Mouse (Mus musculus) heart, postnatal 0 days (tissue): ENCODE measurements around the gene Timp2. TPM values are rescaled to one million over a fixed set of nuclear protein-coding genes. Genes with fewer than 3 reads are reported as not detected.
A peak's percentile ranks its signal among the peaks of the same experiment; 100 is the strongest.

Experiments
- ATAC-seq: fragments of 200-750 bp; cut with Nextera tagmentation; 2 replicates; pipeline ENCODE4 v1.8.0; 2017; ENCODE audit warnings: low read depth, moderate number of reproducible peaks, moderate library complexity; ENCODE audit not compliant: insufficient read depth
- DNase-seq: peaks from one replicate; pipeline ENCODE4 v3.0.0-alpha.2; 2016; ENCODE audit warnings: low spot score
- H3K27ac ChIP-seq: fragments of 300-500 bp; sonication (generic); 2 replicates; pipeline ENCODE4 v1.5.1; 2014; ENCODE audit warnings: low read depth, mild to moderate bottlenecking
- H3K27me3 ChIP-seq: fragments of 300-500 bp; sonication (generic); 2 replicates; pipeline ENCODE4 v1.6.1; 2014; ENCODE audit warnings: low read length, mixed read lengths; ENCODE audit not compliant: control insufficient read depth, insufficient read depth
- H3K36me3 ChIP-seq: fragments of 300-500 bp; sonication (generic); replicated peaks from 2 replicates; pipeline ENCODE4 v1.6.1; 2014; ENCODE audit warnings: low read length, mixed read lengths; ENCODE audit not compliant: control insufficient read depth, insufficient read depth
- H3K4me1 ChIP-seq: fragments of 300-500 bp; sonication (generic); 2 replicates; pipeline ENCODE4 v1.6.1; 2014; ENCODE audit warnings: antibody characterized with exemption; ENCODE audit not compliant: control insufficient read depth, insufficient read depth
- H3K4me2 ChIP-seq: fragments of 300-500 bp; sonication (generic); 2 replicates; pipeline ENCODE4 v1.6.1; 2014; ENCODE audit warnings: low read depth, mild to moderate bottlenecking, low read length, moderate library complexity
- H3K4me3 ChIP-seq: fragments of 300-500 bp; sonication (generic); 2 replicates; pipeline ENCODE4 v1.5.1; 2014; ENCODE audit warnings: low read depth, low read length
- H3K9ac ChIP-seq: fragments of 300-500 bp; sonication (generic); replicated peaks from 2 replicates; pipeline ENCODE4 v1.6.1; 2014; ENCODE audit warnings: low read depth, low read length, mixed read lengths
- H3K9me3 ChIP-seq: fragments of 300-500 bp; sonication (generic); replicated peaks from 2 replicates; pipeline ENCODE4 v1.6.1; 2016; ENCODE audit warnings: low read length; ENCODE audit not compliant: control insufficient read depth
- CTCF ChIP-seq: IDR thresholded peaks from 2 replicates; pipeline ENCODE4 v1.5.1; 2016; ENCODE audit warnings: antibody characterized with exemption, control low read depth, low read depth
- EP300 ChIP-seq: IDR thresholded peaks from 2 replicates; pipeline ENCODE4 v1.6.1; 2016; ENCODE audit warnings: antibody characterized with exemption, low read depth
- WGBS: fragments of 180-500 bp; shearing (Covaris S2); extraction: QIAGEN DNeasy Blood & Tissue Kit; methylation state at CpG from one replicate; pipeline ENCODE4 v1.1.7; 2014; 5-methylcytosine and 5-hydroxymethylcytosine counted together
- polyA plus RNA-seq: library from polyadenylated mRNA; unstranded; fragments of >200 nt; fragmentation: Nextera tagmentation; extraction: Ambion mirVana; gene quantifications from 2 replicates; pipeline ENCODE4 v1.2.1, GENCODE M21; 2015
- total RNA-seq: library from RNA; depleted of rRNA; stranded (reverse); fragments of >200 nt; gene quantifications from 2 replicates; pipeline ENCODE4 v1.2.3, GENCODE M21; 2014; ENCODE audit warnings: low replicate concordance

Gene Timp2
- total and polyA plus RNA-seq, 2 experiments from 2014 or later = 65.5 to 78.5 TPM

GRCm38 (mm10) chr11:118360907-118361341, 5.4 kb upstream of the Timp2 start:
- no peak for TF ChIP-seq CTCF
- TF ChIP-seq EP300 = no peak
- 0 out of 2 replicates have a peak, but pooled peaks have one; percentile 10 for ATAC-seq
- Histone ChIP-seq H3K9ac (no peak overlapping the region), H3K4me1 (peaks cover 21% of the 10 kb centered on the region), H3K36me3 (no peaks in the 10 kb centered on the region), H3K9me3 (no peaks in the 10 kb centered on the region), H3K27me3 (no peaks in the 10 kb centered on the region), H3K4me2 (no peak overlapping the region), H3K4me3 (no peak overlapping the region), H3K27ac (peak overlapping the region; percentile 31; the same call in 1 of the 2 replicates)
- no peak for DNase-seq
- WGBS = 51% methylated on average over 10 of the region's 10 CpGs

- Histone ChIP-seq H3K4me1 (peaks cover 22% of the 10 kb centered on the region), H3K27ac (peak overlapping the region; percentile 31; the same call in 1 of the 2 replicates), H3K9ac (no peak overlapping the region), H3K4me3 (no peak overlapping the region), H3K36me3 (no peaks in the 10 kb centered on the region), H3K27me3 (no peaks in the 10 kb centered on the region), H3K4me2 (no peak overlapping the region), H3K9me3 (no peaks in the 10 kb centered on the region)
- no peak for TF ChIP-seq CTCF
- no peak for TF ChIP-seq EP300
- whole genome bisulfite sequencing = 62% methylated on average over 7 of the region's 7 CpGs
- DNase-seq = no peak
- no peak for ATAC-seq
Measured at GRCm38 (mm10) chr11:118360491-118360890, 5.0 kb upstream of the Timp2 start.

- ATAC-seq = peak; percentile 95
- peaks cover 16% of the 10 kb centered on the region; the same call in 1 of the 2 replicates for H3K4me1 ChIP-seq
- under 1% methylated on average over 33 of the region's 43 CpGs for WGBS
- peak overlapping the region; percentile 81 for H3K9ac ChIP-seq
- no peaks in the 10 kb centered on the region for H3K9me3 ChIP-seq
- H3K36me3 ChIP-seq = 0 out of 2 replicates have a peak, but pooled peaks cover 4% of the 10 kb centered on the region
- H3K27me3 ChIP-seq = no peaks in the 10 kb centered on the region
- H3K4me3 ChIP-seq = peak overlapping the region; percentile 64
- H3K27ac ChIP-seq = peak overlapping the region; percentile 85
- peak overlapping the region; percentile 72 for H3K4me2 ChIP-seq
- peak; percentile 48 for TF ChIP-seq CTCF
- TF ChIP-seq EP300 = no peak; the same call in 1 of the 2 replicates
- DNase-seq = peak; percentile 85
Measured at GRCm38 (mm10) chr11:118355205-118355604, 335 bp downstream of the Timp2 start.

- DNase-seq = peak; percentile 36
Measured at GRCm38 (mm10) chr11:118354636-118355191, 826 bp downstream of the Timp2 start.

GRCm38 (mm10) chr11:118349494-118349893, 6.0 kb downstream of the Timp2 start:
- H3K27ac ChIP-seq = peak overlapping the region; percentile 32; the same call in 1 of the 2 replicates
- 82% methylated on average over 5 of the region's 5 CpGs for WGBS
- peaks cover 31% of the 10 kb centered on the region for H3K4me1 ChIP-seq

More at GRCm38 (mm10) chr11:118354636-118355191, 826 bp downstream of the Timp2 start:
- WGBS = under 1% methylated on average over 44 of the region's 47 CpGs
- H3K4me3 ChIP-seq = peak overlapping the region; percentile 64
- H3K27ac ChIP-seq = peak overlapping the region; percentile 85
- H3K27me3 ChIP-seq = no peaks in the 10 kb centered on the region
- ATAC-seq = peak; percentile 34
- H3K4me1 ChIP-seq = peaks cover 16% of the 10 kb centered on the region; the same call in 1 of the 2 replicates
- TF ChIP-seq EP300 (no peak), CTCF (no peak)
- H3K4me2 ChIP-seq = peak overlapping the region; percentile 72
- H3K9ac ChIP-seq = peak overlapping the region; percentile 81
- H3K9me3 ChIP-seq = no peaks in the 10 kb centered on the region
- 0 out of 2 replicates have a peak, but pooled peaks cover 4% of the 10 kb centered on the region for H3K36me3 ChIP-seq

GRCm38 (mm10) chr11:118348877-118349276, 6.7 kb downstream of the Timp2 start:
- Histone ChIP-seq H3K4me2 (no peak overlapping the region), H3K36me3 (0 out of 2 replicates have a peak, but pooled peaks cover 4% of the 10 kb centered on the region), H3K27me3 (no peaks in the 10 kb centered on the region), H3K4me3 (no peak overlapping the region), H3K4me1 (peaks cover 24% of the 10 kb centered on the region), H3K9me3 (no peaks in the 10 kb centered on the region), H3K27ac (peak overlapping the region; percentile 61), H3K9ac (no peak overlapping the region)
- 58% methylated on average over 5 of the region's 5 CpGs for WGBS
- TF ChIP-seq CTCF = no peak
- no peak for TF ChIP-seq EP300
- DNase-seq = peak; percentile 20
- ATAC-seq = peak; percentile 47

More at GRCm38 (mm10) chr11:118349494-118349893, 6.0 kb downstream of the Timp2 start:
- Histone ChIP-seq H3K9ac (no peak overlapping the region), H3K27me3 (no peaks in the 10 kb centered on the region), H3K36me3 (0 out of 2 replicates have a peak, but pooled peaks cover 4% of the 10 kb centered on the region), H3K4me3 (no peak overlapping the region), H3K9me3 (no peaks in the 10 kb centered on the region), H3K4me2 (no peak overlapping the region)
- ATAC-seq = no peak
- DNase-seq = no peak
- TF ChIP-seq CTCF (no peak), EP300 (no peak)
